Mouse (Mus musculus) lung, postnatal 0 days (tissue): ENCODE measurements around the gene Ddx25. TPM values are rescaled to one million over a fixed set of nuclear protein-coding genes. Genes with fewer than 3 reads are reported as not detected.

Source experiments
- ATAC-seq: fragments of 200-750 bp; cut with Nextera tagmentation; 2 replicates; pipeline ENCODE4 v1.8.0; 2017; ENCODE audit warnings: moderate library complexity
- DNase-seq: peaks from one replicate; pipeline ENCODE4 v3.0.0-alpha.2; 2016; ENCODE audit warnings: low spot score
- H3K27ac ChIP-seq: fragments of 300-500 bp; sonication (generic); 2 replicates; pipeline ENCODE4 v1.5.1; 2014; ENCODE audit warnings: antibody characterized with exemption, mild to moderate bottlenecking, low read length, mixed read lengths
- H3K27me3 ChIP-seq: fragments of 300-500 bp; sonication (generic); replicated peaks from 2 replicates; pipeline ENCODE4 v1.6.1; 2014; ENCODE audit warnings: low read length, mixed read lengths; ENCODE audit not compliant: insufficient read depth
- H3K36me3 ChIP-seq: fragments of 300-500 bp; sonication (generic); 2 replicates; pipeline ENCODE4 v1.6.1; 2014; ENCODE audit warnings: low read length, mixed read lengths; ENCODE audit not compliant: insufficient read depth
- H3K4me1 ChIP-seq: fragments of 300-500 bp; sonication (generic); 2 replicates; pipeline ENCODE4 v1.6.1; 2014; ENCODE audit warnings: antibody characterized with exemption, low read depth, low read length, mixed read lengths; ENCODE audit not compliant: insufficient read depth
- H3K4me2 ChIP-seq: fragments of 300-500 bp; sonication (generic); replicated peaks from 2 replicates; pipeline ENCODE4 v1.6.1; 2014; ENCODE audit warnings: low read depth, mild to moderate bottlenecking, low read length, moderate library complexity, mixed read lengths
- H3K4me3 ChIP-seq: fragments of 300-500 bp; sonication (generic); 2 replicates; pipeline ENCODE4 v1.5.1; 2014; ENCODE audit warnings: low read depth, low read length
- H3K9ac ChIP-seq: fragments of 300-500 bp; sonication (generic); replicated peaks from 2 replicates; pipeline ENCODE4 v1.6.1; 2014; ENCODE audit warnings: low read depth, mild to moderate bottlenecking
- H3K9me3 ChIP-seq: fragments of 300-500 bp; sonication (generic); 2 replicates; pipeline ENCODE4 v1.6.1; 2016; ENCODE audit warnings: low read length, mixed read lengths
- CTCF ChIP-seq: IDR thresholded peaks from 2 replicates; pipeline ENCODE4 v1.5.1; 2016; ENCODE audit warnings: antibody characterized with exemption, mild to moderate bottlenecking
- EP300 ChIP-seq: IDR thresholded peaks from 2 replicates; pipeline ENCODE4 v1.6.1; 2016; ENCODE audit warnings: antibody characterized with exemption, mild to moderate bottlenecking, control low read depth
- WGBS: fragments of 180-500 bp; shearing (Covaris S2); extraction: QIAGEN DNeasy Blood & Tissue Kit; methylation state at CpG from one replicate; pipeline ENCODE4 v1.1.7; 2014; 5-methylcytosine and 5-hydroxymethylcytosine counted together
- polyA plus RNA-seq: library from polyadenylated mRNA; unstranded; fragments of >200 nt; fragmentation: Nextera tagmentation; extraction: Ambion mirVana; gene quantifications from 2 replicates; pipeline ENCODE4 v1.2.1, GENCODE M21; 2015

Ddx25 gene
- polyA plus RNA-seq, 1 experiment from 2014 or later: 0.07 TPM

GRCm38 (mm10) chr9:35493033-35493732 is 65.1 kb downstream of the Ddx25 start:
- 60% methylated on average over 7 of the region's 7 CpGs for WGBS
- H3K27ac ChIP-seq: no peak overlapping the region
- no peaks in the 10 kb centered on the region for H3K4me1 ChIP-seq
- no peak for DNase-seq
- no peaks in the 10 kb centered on the region for H3K27me3 ChIP-seq
- no peak overlapping the region for H3K4me2 ChIP-seq
- H3K9ac ChIP-seq: no peak overlapping the region
- ATAC-seq: no peak
- TF ChIP-seq EP300 (no peak), CTCF (no peak)
- no peaks in the 10 kb centered on the region for H3K9me3 ChIP-seq
- H3K4me3 ChIP-seq: no peak overlapping the region
- H3K36me3 ChIP-seq: no peaks in the 10 kb centered on the region

DNA sequence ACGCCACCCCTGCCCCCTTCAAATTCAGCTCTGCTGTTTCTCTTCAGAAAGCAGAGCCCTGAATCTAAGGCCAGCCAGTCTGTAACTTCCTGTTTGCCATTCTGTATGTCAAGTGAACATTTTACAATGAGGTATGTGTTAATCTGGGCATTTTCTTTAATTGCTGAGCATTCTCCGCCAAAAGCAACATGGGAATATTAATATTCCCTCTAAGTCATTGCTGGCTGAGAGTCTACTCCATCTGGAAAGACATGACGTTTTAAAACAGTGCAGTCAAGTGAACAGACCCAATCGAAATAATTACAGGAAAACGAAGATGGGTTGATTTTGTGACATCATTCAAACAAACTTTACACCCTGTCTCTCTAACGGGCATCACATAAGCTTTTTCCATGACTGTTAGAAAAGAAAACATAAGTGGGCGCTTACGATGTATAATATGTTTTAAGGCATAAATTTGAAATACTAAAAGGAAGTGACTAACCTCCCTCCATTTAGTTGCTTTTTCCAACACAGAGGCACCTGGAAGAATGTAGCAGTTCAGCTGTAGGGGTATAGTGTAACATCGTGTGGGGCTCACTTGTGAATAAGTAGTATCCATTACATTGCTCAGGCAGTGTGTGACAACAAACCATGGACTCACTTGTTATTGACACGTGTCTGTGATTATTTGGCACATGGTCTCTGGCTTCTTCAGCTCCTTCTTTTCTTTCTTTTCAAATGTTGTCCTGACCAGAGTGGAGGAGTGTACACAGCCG is 67.0 kb downstream of the Ddx25 start:
- H3K9ac ChIP-seq: no peak overlapping the region
- no peaks in the 10 kb centered on the region for H3K4me1 ChIP-seq
- no peak overlapping the region for H3K27ac ChIP-seq
- ATAC-seq: no peak
- no peak overlapping the region for H3K4me3 ChIP-seq
- H3K27me3 ChIP-seq: no peaks in the 10 kb centered on the region
- H3K36me3 ChIP-seq: no peaks in the 10 kb centered on the region
- DNase-seq: no peak
- no peaks in the 10 kb centered on the region for H3K9me3 ChIP-seq
- TF ChIP-seq CTCF (no peak), EP300 (no peak)
- 82% methylated on average over 11 of the region's 11 CpGs for WGBS
- no peak overlapping the region for H3K4me2 ChIP-seq

DNA sequence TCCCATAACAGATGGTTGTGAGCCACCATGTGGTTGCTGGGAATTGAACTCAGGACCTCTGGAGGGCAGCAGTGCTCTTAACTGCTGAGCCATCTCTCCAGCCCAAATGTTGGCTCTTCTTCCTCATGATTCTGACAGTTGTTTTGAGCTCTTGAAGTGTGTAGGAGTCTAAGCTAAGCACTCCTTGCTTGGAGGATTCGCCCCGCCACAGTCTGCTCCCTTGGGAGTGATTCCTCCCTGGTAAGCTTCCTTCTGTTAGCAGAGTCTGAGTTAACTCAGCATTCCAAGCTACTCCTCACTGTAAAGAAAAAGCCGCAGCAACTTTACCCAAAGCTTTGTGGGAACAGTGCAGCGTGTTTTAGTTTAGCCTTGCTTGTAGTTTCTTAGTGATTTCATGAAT is 69.8 kb downstream of the Ddx25 start:
- no peaks in the 10 kb centered on the region for H3K36me3 ChIP-seq
- H3K27me3 ChIP-seq: no peaks in the 10 kb centered on the region
- no peak overlapping the region for H3K4me3 ChIP-seq
- TF ChIP-seq EP300 (no peak), CTCF (no peak)
- H3K4me2 ChIP-seq: no peak overlapping the region
- 91% methylated on average over 4 of the region's 4 CpGs for WGBS
- H3K9ac ChIP-seq: no peak overlapping the region
- H3K27ac ChIP-seq: no peak overlapping the region
- no peak for ATAC-seq
- H3K9me3 ChIP-seq: no peaks in the 10 kb centered on the region
- H3K4me1 ChIP-seq: no peaks in the 10 kb centered on the region
- no peak for DNase-seq

Other genes with a start within 250 kb of the Ddx25 start
- gene Cdon, start 137.4 kb downstream of the Ddx25 start, polyA plus RNA-seq: 1.2 and 1.3 TPM in 2 replicates
- gene Gm1113, start 40.3 kb downstream of the Ddx25 start, polyA plus RNA-seq: not detected in 2 replicates
- gene Pus3, start 67 bp upstream of the Ddx25 start, polyA plus RNA-seq: 7.3 and 8.5 TPM in 2 replicates
- 0.06 and 0.10 TPM in 2 replicates for gene Pate2, start 11.8 kb upstream of the Ddx25 start, polyA plus RNA-seq
- 4.7 and 5.0 TPM in 2 replicates for gene Hyls1, start 11.9 kb upstream of the Ddx25 start, polyA plus RNA-seq
- not detected in 2 replicates for gene Pate4, start 53.4 kb upstream of the Ddx25 start, polyA plus RNA-seq
- not detected in 2 replicates for gene Pate3, start 89.7 kb upstream of the Ddx25 start, polyA plus RNA-seq
- not detected in 2 replicates for gene Pate1, start 128.9 kb upstream of the Ddx25 start, polyA plus RNA-seq
- not detected in 2 replicates for gene Gm17677, start 182.5 kb upstream of the Ddx25 start, polyA plus RNA-seq
- gene Gm17727, start 219.6 kb upstream of the Ddx25 start, polyA plus RNA-seq: not detected in 2 replicates
- not detected in 2 replicates for gene Gm27235, start 231.6 kb upstream of the Ddx25 start, polyA plus RNA-seq
- gene D730048I06Rik, start 231.6 kb upstream of the Ddx25 start, polyA plus RNA-seq: not detected in 2 replicates